Mouse (Mus musculus) adrenal gland, postnatal 25 days (tissue): Measurements from ENCODE around the gene Crip2. TPM values are rescaled to one million over a fixed set of nuclear protein-coding genes. Genes with fewer than 3 reads are reported as not detected.

Experiments used
- DNase-seq: peaks from one replicate; pipeline ENCODE4 v3.0.0; 2021; ENCODE audit warnings: mixed read lengths
- total RNA-seq: library from RNA; stranded (reverse); gene quantifications from 2 replicates; pipeline ENCODE4 v1.2.3, GENCODE M21; 2021

Gene Crip2
- total RNA-seq, 1 experiment from 2014 or later, result 65.9 TPM

GRCm38 (mm10) chr12:113147481-113147880, 7.4 kb downstream of the Crip2 start:
- no peak for DNase-seq

- DNase-seq, result no peak
Observed at GRCm38 (mm10) chr12:113148381-113149035, 8.5 kb downstream of the Crip2 start.

- DNase-seq, result no peak
Observed at GRCm38 (mm10) chr12:113149341-113149740, 9.3 kb downstream of the Crip2 start.

- no peak for DNase-seq
Observed at GRCm38 (mm10) chr12:113149896-113150295, 9.9 kb downstream of the Crip2 start.

GRCm38 (mm10) chr12:113150591-113150990, 10.6 kb downstream of the Crip2 start:
- DNase-seq, result no peak

GRCm38 (mm10) chr12:113151046-113151445, 11.0 kb downstream of the Crip2 start:
- DNase-seq, result no peak

- DNase-seq, result no peak
Observed at GRCm38 (mm10) chr12:113151661-113152271, 11.7 kb downstream of the Crip2 start.

GRCm38 (mm10) chr12:113152272-113152661, 12.2 kb downstream of the Crip2 start:
- no peak for DNase-seq

- no peak for DNase-seq
Observed at GRCm38 (mm10) chr12:113152991-113153525, 13.0 kb downstream of the Crip2 start.

GRCm38 (mm10) chr12:113153971-113154370, 13.9 kb downstream of the Crip2 start:
- no peak for DNase-seq

GRCm38 (mm10) chr12:113154747-113155075, 14.7 kb downstream of the Crip2 start:
- no peak for DNase-seq

GRCm38 (mm10) chr12:113155076-113155771, 15.2 kb downstream of the Crip2 start:
- DNase-seq, result peak; percentile 60

- peak; percentile 100 for DNase-seq
Observed at GRCm38 (mm10) chr12:113155887-113156539, 16.0 kb downstream of the Crip2 start, which contains the start of gene Tedc1. TSS of gene Tedc1 (plus strand) at chr12:113156421.

- no peak for DNase-seq
Observed at GRCm38 (mm10) chr12:113156540-113156929, 16.5 kb downstream of the Crip2 start.

GRCm38 (mm10) chr12:113157002-113157401, 17.0 kb downstream of the Crip2 start:
- no peak for DNase-seq

- no peak for DNase-seq
Observed at GRCm38 (mm10) chr12:113157521-113157920, 17.5 kb downstream of the Crip2 start.

- no peak for DNase-seq
Observed at GRCm38 (mm10) chr12:113157971-113158370, 17.9 kb downstream of the Crip2 start.

GRCm38 (mm10) chr12:113163561-113164006, 23.5 kb downstream of the Crip2 start:
- no peak for DNase-seq

- DNase-seq, result no peak
Observed at GRCm38 (mm10) chr12:113168031-113168536, 28.0 kb downstream of the Crip2 start.

GRCm38 (mm10) chr12:113176960-113177725, 37.1 kb downstream of the Crip2 start:
- no peak for DNase-seq

- no peak for DNase-seq
Observed at GRCm38 (mm10) chr12:113181020-113181419, 41.0 kb downstream of the Crip2 start.

- DNase-seq, result no peak
Observed at GRCm38 (mm10) chr12:113184945-113185344, 44.9 kb downstream of the Crip2 start.
